Mouse (Mus musculus): ENCODE measurements around the gene Gadd45b. TPM values are rescaled to one million over a fixed set of nuclear protein-coding genes. Genes with fewer than 3 reads are reported as not detected.

Gene Gadd45b
- polyA plus RNA-seq, 1 experiment from 2014 or later = 21.3 TPM

DNA sequence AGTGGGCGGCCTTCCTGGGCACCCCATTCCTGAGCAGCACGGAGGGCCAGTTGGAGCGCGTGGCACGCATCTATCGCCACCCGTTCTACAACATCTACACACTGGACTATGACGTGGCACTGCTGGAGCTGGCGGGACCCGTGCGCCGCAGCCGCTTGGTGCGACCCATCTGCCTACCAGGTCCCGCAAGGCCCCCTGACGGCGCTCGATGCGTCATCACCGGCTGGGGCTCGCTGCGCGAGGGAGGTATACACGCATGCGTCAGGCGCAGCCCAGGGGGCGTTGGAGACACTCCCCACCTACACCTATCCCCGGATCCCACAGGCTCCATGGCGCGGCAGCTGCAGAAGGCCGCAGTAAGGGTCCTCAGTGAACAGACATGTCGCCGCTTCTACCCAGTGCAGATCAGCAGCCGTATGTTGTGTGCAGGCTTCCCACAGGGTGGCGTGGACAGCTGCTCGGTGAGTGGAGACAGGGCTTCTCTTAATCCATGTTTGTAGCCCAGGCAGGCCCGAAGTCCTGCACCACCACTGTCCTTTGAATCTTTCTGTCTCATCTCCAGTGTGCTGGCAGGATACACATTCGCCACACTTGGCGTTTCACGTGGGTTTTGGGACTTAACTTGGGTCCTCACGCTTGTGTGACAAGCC lies 31.9 kb upstream of the Gadd45b start:
- H3K36me3 ChIP-seq (ENCODE audit: control insufficient read depth, insufficient read depth, low read length) = peaks cover 6% of the 10 kb centered on the region; the same call in 1 of the 2 replicates
- no peak overlapping the region for H3K27ac ChIP-seq (ENCODE audit: low read depth, low read length)
- peak overlapping the region; percentile 56 for H3K4me2 ChIP-seq
- no peak for ATAC-seq (replicated peaks; ENCODE audit: insufficient number of reproducible peaks, low FRiP score, low TSS enrichment)
- H3K9ac ChIP-seq (ENCODE audit: low read depth, low read length) = peak overlapping the region; percentile 56
- peaks cover 15% of the 10 kb centered on the region for H3K4me1 ChIP-seq (ENCODE audit: control insufficient read depth, insufficient read depth, low read length)
- WGBS (ENCODE audit: insufficient replicate concordance) = 27% methylated on average over 41 of the region's 41 CpGs
- no peak overlapping the region for H3K4me3 ChIP-seq (ENCODE audit: low read depth, low read length)
- peaks cover 4% of the 10 kb centered on the region; the same call in 1 of the 2 replicates for H3K27me3 ChIP-seq (ENCODE audit: control insufficient read depth, insufficient read depth, low read length)
- H3K9me3 ChIP-seq (replicated peaks; ENCODE audit: control insufficient read depth, low read length) = no peaks in the 10 kb centered on the region

- H3K4me2 ChIP-seq = peak overlapping the region; percentile 98; the same call in 1 of the 2 replicates
- H3K36me3 ChIP-seq (ENCODE audit: control insufficient read depth, insufficient read depth, low read length) = peaks cover 15% of the 10 kb centered on the region
- 90% methylated on average over 8 of the region's 8 CpGs for WGBS (ENCODE audit: insufficient replicate concordance)
- no peaks in the 10 kb centered on the region for H3K9me3 ChIP-seq (replicated peaks; ENCODE audit: control insufficient read depth, low read length)
- no peak overlapping the region for H3K9ac ChIP-seq (ENCODE audit: low read depth, low read length)
- peak overlapping the region; percentile 86; the same call in 1 of the 2 replicates for H3K4me3 ChIP-seq (ENCODE audit: low read depth, low read length)
- peaks cover 4% of the 10 kb centered on the region; the same call in 1 of the 2 replicates for H3K27me3 ChIP-seq (ENCODE audit: control insufficient read depth, insufficient read depth, low read length)
- no peak overlapping the region for H3K27ac ChIP-seq (ENCODE audit: low read depth, low read length)
- peaks cover 15% of the 10 kb centered on the region for H3K4me1 ChIP-seq (ENCODE audit: control insufficient read depth, insufficient read depth, low read length)
- no peak for ATAC-seq (replicated peaks; ENCODE audit: insufficient number of reproducible peaks, low FRiP score, low TSS enrichment)
Measured at GRCm38 (mm10) chr10:80899074-80899473, 30.8 kb upstream of the Gadd45b start.

DNA sequence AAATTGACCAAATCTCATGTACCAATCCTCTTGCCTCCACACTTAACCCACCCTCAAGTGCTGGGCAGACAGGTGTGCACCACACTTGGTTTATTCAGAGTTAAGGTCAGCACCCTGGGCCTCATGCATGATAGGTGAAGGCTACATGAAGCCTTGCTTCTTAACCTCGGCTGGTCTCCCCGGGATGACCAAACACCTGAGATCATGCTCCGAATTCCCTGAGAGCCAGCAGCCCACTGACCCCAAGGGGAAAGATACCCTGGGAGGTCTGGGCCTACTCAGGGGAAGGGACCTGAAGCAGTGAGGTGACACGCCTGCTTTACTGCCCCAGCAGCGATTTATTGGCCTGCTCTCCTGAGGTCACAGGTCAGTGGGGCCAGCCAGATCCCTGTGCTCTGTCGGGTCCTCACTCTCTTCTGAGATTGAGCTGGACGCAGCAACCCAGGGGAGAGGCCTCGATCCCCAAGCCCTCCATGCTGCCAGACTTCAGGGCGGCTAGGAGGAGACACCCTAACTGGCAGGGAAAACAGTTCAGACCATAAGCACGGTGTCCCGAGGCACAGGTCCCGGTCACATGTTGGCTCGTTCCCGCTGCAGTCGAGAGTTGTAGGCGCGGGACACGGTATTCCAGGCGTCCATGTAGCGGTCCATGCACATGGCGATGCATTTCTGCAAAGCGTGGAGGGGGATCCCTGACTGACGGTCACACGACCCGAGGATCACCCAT lies 30.1 kb upstream of the Gadd45b start:
- ATAC-seq (replicated peaks; ENCODE audit: insufficient number of reproducible peaks, low FRiP score, low TSS enrichment) = no peak
- Histone ChIP-seq H3K27me3 (ENCODE audit: control insufficient read depth, insufficient read depth, low read length) (peaks cover 4% of the 10 kb centered on the region; the same call in 1 of the 2 replicates), H3K9me3 (replicated peaks; ENCODE audit: control insufficient read depth, low read length) (no peaks in the 10 kb centered on the region), H3K9ac (ENCODE audit: low read depth, low read length) (peak overlapping the region; percentile 85), H3K27ac (ENCODE audit: low read depth, low read length) (peak overlapping the region; percentile 69; the same call in 1 of the 2 replicates), H3K4me1 (ENCODE audit: control insufficient read depth, insufficient read depth, low read length) (peaks cover 15% of the 10 kb centered on the region), H3K36me3 (ENCODE audit: control insufficient read depth, insufficient read depth, low read length) (peaks cover 21% of the 10 kb centered on the region), H3K4me2 (peak overlapping the region; percentile 98), H3K4me3 (ENCODE audit: low read depth, low read length) (peak overlapping the region; percentile 86)
- WGBS (ENCODE audit: insufficient replicate concordance) = 17% methylated on average over 25 of the region's 25 CpGs

GRCm38 (mm10) chr10:80900318-80901247 lies 29.3 kb upstream of the Gadd45b start, which contains the start of gene Timm13:
Timm13 (minus strand) TSS chr10:80900969.
- H3K27me3 ChIP-seq (ENCODE audit: control insufficient read depth, insufficient read depth, low read length) = peaks cover 4% of the 10 kb centered on the region; the same call in 1 of the 2 replicates
- peaks cover 21% of the 10 kb centered on the region for H3K36me3 ChIP-seq (ENCODE audit: control insufficient read depth, insufficient read depth, low read length)
- peaks cover 15% of the 10 kb centered on the region for H3K4me1 ChIP-seq (ENCODE audit: control insufficient read depth, insufficient read depth, low read length)
- peak within 1 kb of the TSS; percentile 85 for H3K9ac ChIP-seq (ENCODE audit: low read depth, low read length)
- H3K9me3 ChIP-seq (replicated peaks; ENCODE audit: control insufficient read depth, low read length) = no peaks in the 10 kb centered on the region
- ATAC-seq (replicated peaks; ENCODE audit: insufficient number of reproducible peaks, low FRiP score, low TSS enrichment) = peak; percentile 91
- peak within 1 kb of the TSS; percentile 86 for H3K4me3 ChIP-seq (ENCODE audit: low read depth, low read length)
- peak within 1 kb of the TSS; percentile 98 for H3K4me2 ChIP-seq
- H3K27ac ChIP-seq (ENCODE audit: low read depth, low read length) = peak within 1 kb of the TSS; percentile 69
- under 1% methylated on average over 72 of the region's 72 CpGs for WGBS (ENCODE audit: insufficient replicate concordance)

DNA sequence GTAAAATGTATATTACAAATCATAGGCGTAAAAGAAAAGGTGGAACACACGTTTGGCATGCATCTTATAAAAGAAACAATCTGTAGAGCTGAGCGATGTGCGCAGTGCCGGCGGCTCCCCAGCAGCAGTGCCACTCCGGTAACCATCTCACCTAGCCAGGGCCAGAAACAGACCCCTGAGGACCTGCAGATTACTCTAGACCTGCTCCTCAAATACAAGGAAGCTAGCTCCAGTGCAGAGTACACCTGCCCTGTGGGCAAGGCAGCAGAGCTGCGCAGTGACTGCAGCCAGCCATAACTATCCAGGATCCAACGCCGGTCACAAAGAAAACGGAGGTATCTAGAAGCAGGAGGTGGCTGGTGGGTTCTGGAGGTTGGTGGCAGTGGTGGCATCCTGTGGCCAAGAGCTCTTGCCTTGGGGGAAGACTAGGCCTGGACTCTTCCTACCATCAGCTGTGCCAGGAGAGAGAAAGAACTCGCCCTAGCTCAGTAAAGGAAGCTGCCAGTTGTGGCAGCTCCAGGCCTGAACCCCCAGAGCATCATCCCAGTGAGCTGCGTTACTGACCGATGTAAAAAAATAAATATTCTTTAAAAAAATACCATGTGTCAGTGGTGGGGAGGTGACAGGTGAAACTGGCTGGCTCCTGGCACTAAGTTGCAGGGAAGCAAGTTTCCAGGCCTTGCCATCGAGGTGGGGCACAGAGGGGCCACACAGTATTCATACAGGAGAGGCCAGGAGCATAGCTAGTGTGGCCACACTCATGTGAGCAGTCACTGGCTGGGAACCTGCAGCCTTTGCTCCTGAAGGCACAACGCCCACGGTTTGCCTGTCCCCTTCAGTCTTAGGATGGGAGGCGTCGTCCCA lies 28.2 kb upstream of the Gadd45b start:
- Histone ChIP-seq H3K4me1 (ENCODE audit: control insufficient read depth, insufficient read depth, low read length) (peaks cover 15% of the 10 kb centered on the region), H3K9ac (ENCODE audit: low read depth, low read length) (no peak overlapping the region), H3K36me3 (ENCODE audit: control insufficient read depth, insufficient read depth, low read length) (peaks cover 28% of the 10 kb centered on the region), H3K4me2 (peak overlapping the region; percentile 49), H3K27ac (ENCODE audit: low read depth, low read length) (peak overlapping the region; percentile 63; the same call in 1 of the 2 replicates), H3K4me3 (ENCODE audit: low read depth, low read length) (no peak overlapping the region), H3K27me3 (ENCODE audit: control insufficient read depth, insufficient read depth, low read length) (peaks cover 4% of the 10 kb centered on the region; the same call in 1 of the 2 replicates), H3K9me3 (replicated peaks; ENCODE audit: control insufficient read depth, low read length) (no peaks in the 10 kb centered on the region)
- WGBS (ENCODE audit: insufficient replicate concordance) = 87% methylated on average over 19 of the region's 19 CpGs
- ATAC-seq (replicated peaks; ENCODE audit: insufficient number of reproducible peaks, low FRiP score, low TSS enrichment) = no peak

DNA sequence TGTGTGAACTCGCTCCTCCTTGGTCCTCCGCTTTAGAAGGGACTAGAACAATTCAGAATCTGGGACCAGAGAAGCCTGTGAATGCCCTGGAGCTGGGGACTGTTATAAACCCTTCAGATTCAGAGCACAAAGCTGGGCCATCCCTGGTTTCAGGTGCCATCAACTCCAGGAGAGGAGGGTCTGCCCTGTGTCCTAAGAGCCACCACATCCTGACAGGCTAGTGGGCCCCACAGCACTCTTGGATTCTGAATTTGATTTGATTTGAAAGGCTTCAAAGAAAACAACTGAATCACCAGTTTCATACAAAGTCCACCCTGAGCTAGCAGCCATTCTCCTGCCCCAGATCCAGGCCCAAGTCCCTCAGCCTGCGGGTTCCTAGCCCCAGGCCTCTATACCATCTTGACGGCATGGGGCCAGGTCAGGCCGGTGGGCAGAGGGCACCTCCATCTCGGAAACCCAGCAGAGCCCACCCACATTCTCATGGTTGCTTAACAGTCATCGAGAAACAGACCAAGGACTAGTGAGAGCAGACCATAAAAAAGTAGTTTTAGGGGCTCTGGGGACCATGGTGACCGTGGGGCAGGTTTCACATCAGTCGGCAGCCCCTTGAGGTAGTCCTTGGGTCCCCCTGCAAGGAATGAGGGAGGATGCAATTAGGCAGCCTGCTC lies 27.5 kb upstream of the Gadd45b start:
- WGBS (ENCODE audit: insufficient replicate concordance) = 94% methylated on average over 9 of the region's 9 CpGs
- peaks cover 32% of the 10 kb centered on the region for H3K36me3 ChIP-seq (ENCODE audit: control insufficient read depth, insufficient read depth, low read length)
- H3K9ac ChIP-seq (ENCODE audit: low read depth, low read length) = no peak overlapping the region
- no peak overlapping the region for H3K4me3 ChIP-seq (ENCODE audit: low read depth, low read length)
- no peak overlapping the region for H3K4me2 ChIP-seq
- peaks cover 4% of the 10 kb centered on the region; the same call in 1 of the 2 replicates for H3K27me3 ChIP-seq (ENCODE audit: control insufficient read depth, insufficient read depth, low read length)
- no peak overlapping the region for H3K27ac ChIP-seq (ENCODE audit: low read depth, low read length)
- H3K4me1 ChIP-seq (ENCODE audit: control insufficient read depth, insufficient read depth, low read length) = peaks cover 15% of the 10 kb centered on the region
- H3K9me3 ChIP-seq (replicated peaks; ENCODE audit: control insufficient read depth, low read length) = no peaks in the 10 kb centered on the region
- ATAC-seq (replicated peaks; ENCODE audit: insufficient number of reproducible peaks, low FRiP score, low TSS enrichment) = no peak

DNA sequence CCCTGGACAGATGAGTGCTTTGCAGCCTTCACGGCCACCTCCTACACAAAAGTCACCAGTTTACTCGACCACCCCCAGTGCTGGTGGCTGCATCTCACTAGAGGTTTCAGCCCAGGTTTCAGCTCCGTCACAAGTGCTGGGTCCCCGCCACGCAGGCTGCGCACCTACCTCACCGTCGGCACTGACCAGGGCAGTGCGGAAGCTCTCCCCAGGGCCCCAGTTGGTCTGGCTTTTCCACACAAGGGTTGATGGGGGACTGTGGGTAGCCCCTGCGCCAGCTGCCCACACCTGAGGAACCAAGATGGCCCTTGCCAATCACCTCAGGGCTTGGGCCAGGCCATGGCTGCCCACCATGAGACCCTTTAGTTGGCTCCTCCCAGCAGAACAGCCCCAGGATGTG lies 26.6 kb upstream of the Gadd45b start:
- H3K9me3 ChIP-seq (replicated peaks; ENCODE audit: control insufficient read depth, low read length) = no peaks in the 10 kb centered on the region
- peaks cover 32% of the 10 kb centered on the region for H3K36me3 ChIP-seq (ENCODE audit: control insufficient read depth, insufficient read depth, low read length)
- peaks cover 8% of the 10 kb centered on the region for H3K4me1 ChIP-seq (ENCODE audit: control insufficient read depth, insufficient read depth, low read length)
- WGBS (ENCODE audit: insufficient replicate concordance) = 87% methylated on average over 10 of the region's 10 CpGs
- ATAC-seq (replicated peaks; ENCODE audit: insufficient number of reproducible peaks, low FRiP score, low TSS enrichment) = no peak
- H3K27me3 ChIP-seq (ENCODE audit: control insufficient read depth, insufficient read depth, low read length) = no peaks in the 10 kb centered on the region; the same call in 1 of the 2 replicates
- no peak overlapping the region for H3K27ac ChIP-seq (ENCODE audit: low read depth, low read length)
- no peak overlapping the region for H3K4me3 ChIP-seq (ENCODE audit: low read depth, low read length)
- H3K4me2 ChIP-seq = no peak overlapping the region
- no peak overlapping the region for H3K9ac ChIP-seq (ENCODE audit: low read depth, low read length)
